Mouse (Mus musculus): ENCODE measurements around the gene Oit1. TPM values are rescaled to one million over a fixed set of nuclear protein-coding genes. Genes with fewer than 3 reads are reported as not detected.

Gene Oit1
- polyA plus RNA-seq, 1 experiment from 2014 or later: not detected

GRCm38 (mm10) chr14:8315169-8315568, 63.4 kb downstream of the Oit1 start:
- H3K4me2 ChIP-seq (replicated peaks): no peak overlapping the region
- H3K36me3 ChIP-seq: no peaks in the 10 kb centered on the region
- no peak overlapping the region for H3K27ac ChIP-seq (replicated peaks)
- no peak overlapping the region for H3K4me3 ChIP-seq
- H3K27me3 ChIP-seq: peaks cover 56% of the 10 kb centered on the region
- no peak for ATAC-seq (ENCODE audit: low FRiP score, low read depth)
- H3K9me3 ChIP-seq: no peaks in the 10 kb centered on the region
- WGBS: 83% methylated on average over 6 of the region's 6 CpGs
- peaks cover 15% of the 10 kb centered on the region for H3K4me1 ChIP-seq
- H3K9ac ChIP-seq (replicated peaks): no peak overlapping the region

DNA sequence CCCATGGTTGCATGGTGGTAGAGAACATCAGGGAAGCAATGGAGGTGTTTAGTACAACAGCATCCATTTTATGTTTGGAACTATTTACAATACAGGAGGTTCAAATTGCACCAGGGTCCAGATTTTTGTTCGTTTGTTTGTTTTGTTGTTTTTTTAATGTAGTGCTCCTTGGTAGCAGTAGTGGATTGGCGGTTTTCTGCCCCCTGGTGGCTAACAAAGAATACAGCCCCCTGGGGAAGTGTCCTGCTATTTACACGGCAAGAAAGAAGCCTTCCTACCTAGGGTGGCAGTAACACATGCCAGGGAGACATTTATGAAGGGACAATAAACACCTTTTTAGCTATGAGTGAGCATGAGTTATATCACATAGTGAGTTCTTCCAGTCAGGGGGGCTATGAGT, 64.0 kb downstream of the Oit1 start:
- Histone ChIP-seq H3K4me1 (peaks cover 21% of the 10 kb centered on the region), H3K27ac (replicated peaks) (no peak overlapping the region), H3K9ac (replicated peaks) (no peak overlapping the region), H3K4me2 (replicated peaks) (no peak overlapping the region), H3K27me3 (peaks cover 56% of the 10 kb centered on the region), H3K36me3 (no peaks in the 10 kb centered on the region), H3K9me3 (no peaks in the 10 kb centered on the region), H3K4me3 (no peak overlapping the region)
- ATAC-seq (ENCODE audit: low FRiP score, low read depth): no peak
- 49% methylated on average over 3 of the region's 3 CpGs for WGBS

GRCm38 (mm10) chr14:8313877-8314276, 64.7 kb downstream of the Oit1 start:
- 40% methylated on average over 7 of the region's 7 CpGs for WGBS

DNA sequence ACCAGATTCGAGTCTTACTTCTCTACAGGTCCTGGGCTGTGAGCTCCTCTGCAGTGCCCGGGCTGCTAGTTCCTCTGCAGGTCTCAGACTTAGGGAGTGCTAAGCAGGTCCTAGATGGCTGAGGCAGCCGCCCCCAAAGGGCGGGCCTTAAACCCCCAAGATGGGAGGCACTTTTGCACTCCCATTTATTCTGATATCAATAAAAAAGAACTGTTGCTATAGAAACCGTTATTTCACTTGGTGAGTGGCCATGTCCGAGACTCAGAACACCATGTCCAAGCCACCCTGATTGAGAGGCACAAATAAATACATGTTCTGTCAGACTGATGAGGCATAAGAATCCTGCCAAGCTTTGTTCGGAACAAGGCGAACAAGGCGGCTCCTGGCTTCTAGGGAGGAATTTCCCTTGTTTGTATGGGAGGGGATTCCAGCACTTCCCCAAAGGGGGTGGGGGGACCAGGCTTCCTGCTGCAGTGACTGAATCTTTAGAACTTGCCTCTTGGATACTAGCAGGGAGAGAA, 68.9 kb downstream of the Oit1 start:
- peaks cover 8% of the 10 kb centered on the region; the same call in 1 of the 2 replicates for H3K4me1 ChIP-seq
- no peak for ATAC-seq (ENCODE audit: low FRiP score, low read depth)
- no peak overlapping the region for H3K4me3 ChIP-seq
- H3K27me3 ChIP-seq: peaks cover 20% of the 10 kb centered on the region
- H3K9ac ChIP-seq (replicated peaks): no peak overlapping the region
- no peaks in the 10 kb centered on the region for H3K9me3 ChIP-seq
- no peaks in the 10 kb centered on the region for H3K36me3 ChIP-seq
- no peak overlapping the region for H3K27ac ChIP-seq (replicated peaks)
- 14% methylated on average over 9 of the region's 9 CpGs for WGBS
- no peak overlapping the region for H3K4me2 ChIP-seq (replicated peaks)

More at GRCm38 (mm10) chr14:8313877-8314276, 64.7 kb downstream of the Oit1 start:
- Histone ChIP-seq H3K4me1 (peaks cover 23% of the 10 kb centered on the region), H3K36me3 (no peaks in the 10 kb centered on the region), H3K9ac (replicated peaks) (no peak overlapping the region), H3K9me3 (no peaks in the 10 kb centered on the region), H3K4me2 (replicated peaks) (no peak overlapping the region), H3K4me3 (no peak overlapping the region), H3K27me3 (peaks cover 57% of the 10 kb centered on the region), H3K27ac (replicated peaks) (no peak overlapping the region)
- ATAC-seq (ENCODE audit: low FRiP score, low read depth): no peak

GRCm38 (mm10) chr14:8308650-8309049, 69.9 kb downstream of the Oit1 start:
- Histone ChIP-seq H3K9ac (replicated peaks) (no peak overlapping the region), H3K4me2 (replicated peaks) (no peak overlapping the region), H3K36me3 (no peaks in the 10 kb centered on the region), H3K4me3 (no peak overlapping the region), H3K4me1 (peaks cover 8% of the 10 kb centered on the region; the same call in 1 of the 2 replicates), H3K27ac (replicated peaks) (no peak overlapping the region), H3K9me3 (no peaks in the 10 kb centered on the region), H3K27me3 (0 out of 2 replicates have a peak, but pooled peaks cover 12% of the 10 kb centered on the region)
- no peak for ATAC-seq (ENCODE audit: low FRiP score, low read depth)
- 71% methylated on average over 3 of the region's 3 CpGs for whole genome bisulfite sequencing

GRCm38 (mm10) chr14:8306884-8307283, 71.7 kb downstream of the Oit1 start:
- no peaks in the 10 kb centered on the region for H3K9me3 ChIP-seq
- WGBS: 84% methylated on average over 6 of the region's 6 CpGs
- H3K9ac ChIP-seq (replicated peaks): no peak overlapping the region
- 0 out of 2 replicates have a peak, but pooled peaks cover 12% of the 10 kb centered on the region for H3K27me3 ChIP-seq
- no peaks in the 10 kb centered on the region for H3K36me3 ChIP-seq
- peaks cover 8% of the 10 kb centered on the region; the same call in 1 of the 2 replicates for H3K4me1 ChIP-seq
- no peak for ATAC-seq (ENCODE audit: low FRiP score, low read depth)
- no peak overlapping the region for H3K27ac ChIP-seq (replicated peaks)
- no peak overlapping the region for H3K4me2 ChIP-seq (replicated peaks)
- H3K4me3 ChIP-seq: no peak overlapping the region

- 61% methylated on average over 3 of the region's 3 CpGs for WGBS
- Histone ChIP-seq H3K4me3 (no peak overlapping the region), H3K9me3 (no peaks in the 10 kb centered on the region), H3K4me1 (peaks cover 7% of the 10 kb centered on the region; the same call in 1 of the 2 replicates), H3K27me3 (0 out of 2 replicates have a peak, but pooled peaks cover 7% of the 10 kb centered on the region), H3K36me3 (no peaks in the 10 kb centered on the region), H3K4me2 (replicated peaks) (no peak overlapping the region), H3K9ac (replicated peaks) (no peak overlapping the region), H3K27ac (replicated peaks) (no peak overlapping the region)
- ATAC-seq (ENCODE audit: low FRiP score, low read depth): no peak
Observed at GRCm38 (mm10) chr14:8305014-8305413, 73.5 kb downstream of the Oit1 start.

DNA sequence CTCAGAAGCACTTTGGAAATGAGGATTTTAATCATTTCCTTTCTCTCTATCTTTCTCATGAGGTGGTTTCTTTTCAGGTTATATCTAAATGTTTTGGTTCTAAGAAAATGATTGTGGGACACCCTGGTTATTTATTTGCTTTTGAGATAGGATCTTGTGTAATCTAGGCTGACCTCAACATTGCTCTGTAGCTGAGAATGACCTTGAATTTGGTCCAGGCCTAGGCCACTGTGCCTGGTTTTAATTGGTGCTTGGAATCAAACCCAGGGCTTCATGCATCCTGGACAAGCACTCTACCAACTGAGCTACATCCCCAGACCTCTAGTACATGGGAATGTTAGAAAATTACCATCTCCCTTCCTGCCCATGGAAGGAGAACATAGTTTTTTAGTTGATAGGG, 74.5 kb downstream of the Oit1 start:
- Histone ChIP-seq H3K4me1 (no peaks in the 10 kb centered on the region), H3K36me3 (no peaks in the 10 kb centered on the region), H3K4me3 (no peak overlapping the region), H3K4me2 (replicated peaks) (no peak overlapping the region), H3K9me3 (no peaks in the 10 kb centered on the region), H3K27ac (replicated peaks) (no peak overlapping the region), H3K27me3 (0 out of 2 replicates have a peak, but pooled peaks cover 3% of the 10 kb centered on the region), H3K9ac (replicated peaks) (no peak overlapping the region)
- ATAC-seq (ENCODE audit: low FRiP score, low read depth): no peak

GRCm38 (mm10) chr14:8302687-8303086, 75.9 kb downstream of the Oit1 start:
- WGBS: 31% methylated on average over 10 of the region's 10 CpGs
- H3K36me3 ChIP-seq: no peaks in the 10 kb centered on the region
- no peaks in the 10 kb centered on the region for H3K27me3 ChIP-seq
- H3K9me3 ChIP-seq: no peaks in the 10 kb centered on the region
- H3K4me3 ChIP-seq: no peak overlapping the region
- no peak for ATAC-seq (ENCODE audit: low FRiP score, low read depth)
- H3K4me1 ChIP-seq: no peaks in the 10 kb centered on the region
- H3K9ac ChIP-seq (replicated peaks): no peak overlapping the region
- no peak overlapping the region for H3K27ac ChIP-seq (replicated peaks)
- no peak overlapping the region for H3K4me2 ChIP-seq (replicated peaks)

- Histone ChIP-seq H3K4me2 (replicated peaks) (no peak overlapping the region), H3K9me3 (no peaks in the 10 kb centered on the region), H3K36me3 (no peaks in the 10 kb centered on the region), H3K27me3 (no peaks in the 10 kb centered on the region), H3K4me1 (no peaks in the 10 kb centered on the region), H3K4me3 (no peak overlapping the region), H3K27ac (replicated peaks) (no peak overlapping the region), H3K9ac (replicated peaks) (no peak overlapping the region)
- ATAC-seq (ENCODE audit: low FRiP score, low read depth): peak; percentile 25; the same call in 1 of the 2 replicates
- WGBS: 27% methylated on average over 8 of the region's 8 CpGs
Observed at GRCm38 (mm10) chr14:8300281-8300680, 78.3 kb downstream of the Oit1 start.

Other genes with a start within 250 kb of the Oit1 start
- gene Pdhb, start 205.7 kb downstream of the Oit1 start, polyA plus RNA-seq (2016; fragmentation: Nextera tagmentation; extraction: Ambion mirVana): 202 and 213 TPM in 2 replicates
- gene Kctd6, start 164.6 kb downstream of the Oit1 start, polyA plus RNA-seq (2016; fragmentation: Nextera tagmentation; extraction: Ambion mirVana): 9.1 and 9.2 TPM in 2 replicates
- gene Acox2, start 119.4 kb downstream of the Oit1 start, polyA plus RNA-seq (2016; fragmentation: Nextera tagmentation; extraction: Ambion mirVana): not detected in 2 replicates
- 0.24 and 0.48 TPM in 2 replicates for gene Fam107a, start 60.7 kb downstream of the Oit1 start, polyA plus RNA-seq (2016; fragmentation: Nextera tagmentation; extraction: Ambion mirVana)

Data from midbrain, embryonic 12.5 days (tissue).